Mouse (Mus musculus): ENCODE data around the gene Atp8b2. TPM values are rescaled to one million over a fixed set of nuclear protein-coding genes. Genes with fewer than 3 reads are reported as not detected.

Atp8b2 gene
- total RNA-seq, 2 experiments from 2014 or later: 80.1 to 86.5 TPM

DNA sequence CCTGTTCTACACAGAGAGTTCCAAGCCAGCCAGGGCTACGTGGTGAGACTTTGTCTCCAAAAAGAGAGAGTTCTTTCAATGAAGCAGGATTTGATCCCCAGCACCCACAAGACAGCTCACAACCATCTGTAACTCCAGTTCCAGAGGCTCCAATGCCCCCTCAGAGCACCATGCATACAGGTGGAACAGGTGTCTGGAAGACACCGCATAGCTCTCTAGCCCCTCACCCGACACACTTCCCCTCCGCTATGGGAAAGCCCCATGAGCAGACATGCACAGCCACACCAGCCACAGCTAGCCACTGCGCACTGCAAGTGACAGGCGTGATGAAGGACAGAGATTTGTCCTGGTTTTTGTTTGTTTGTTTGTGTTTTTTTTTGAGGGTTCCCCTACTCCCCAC, 54.5 kb downstream of the Atp8b2 start:
- intact Hi-C loops (cut with DNase I): no loop called here
- DNase-seq: no peak

DNA sequence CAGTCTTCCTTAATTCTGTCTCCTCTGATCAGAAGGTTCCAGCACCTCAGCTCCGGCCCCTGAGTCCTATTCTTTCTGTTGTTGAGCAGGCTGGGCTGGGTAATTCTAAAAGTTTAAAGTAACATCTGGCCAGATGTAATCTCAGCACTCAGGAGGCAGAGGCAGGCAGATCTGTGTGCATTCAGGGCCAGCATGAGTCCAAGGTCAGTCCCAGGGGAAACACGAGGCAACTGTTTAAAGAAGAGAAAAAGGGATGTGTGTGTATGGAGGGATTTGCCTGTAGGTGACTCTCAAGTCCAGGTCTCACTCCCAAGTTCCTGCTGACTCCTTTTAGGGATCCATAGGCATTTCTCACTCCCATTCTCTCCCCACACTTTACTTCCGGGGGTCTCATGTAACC, 55.5 kb downstream of the Atp8b2 start:
- intact Hi-C loops (cut with DNase I): no loop called here
- no peak for DNase-seq

DNA sequence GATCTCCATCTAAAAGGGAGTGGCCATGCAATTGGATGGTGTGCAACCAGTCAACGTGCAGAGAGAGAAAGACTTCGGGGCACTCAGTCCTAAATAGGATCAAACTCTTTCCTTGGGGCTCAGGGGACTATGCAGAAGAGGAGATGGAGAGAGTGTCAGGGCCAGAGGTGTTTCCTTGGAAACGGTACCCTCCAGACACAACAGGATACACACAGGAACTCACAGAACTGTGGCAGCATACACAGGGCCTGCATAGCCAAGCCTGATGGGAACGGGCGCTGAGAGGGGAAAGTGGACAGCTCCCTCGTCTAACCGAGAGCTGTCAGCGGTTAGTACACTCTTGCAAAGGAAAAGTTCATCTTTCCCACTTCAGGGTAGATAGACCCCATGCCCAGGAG, 63.8 kb downstream of the Atp8b2 start:
- no peak for DNase-seq
- intact Hi-C loops (cut with DNase I): no loop called here

DNA sequence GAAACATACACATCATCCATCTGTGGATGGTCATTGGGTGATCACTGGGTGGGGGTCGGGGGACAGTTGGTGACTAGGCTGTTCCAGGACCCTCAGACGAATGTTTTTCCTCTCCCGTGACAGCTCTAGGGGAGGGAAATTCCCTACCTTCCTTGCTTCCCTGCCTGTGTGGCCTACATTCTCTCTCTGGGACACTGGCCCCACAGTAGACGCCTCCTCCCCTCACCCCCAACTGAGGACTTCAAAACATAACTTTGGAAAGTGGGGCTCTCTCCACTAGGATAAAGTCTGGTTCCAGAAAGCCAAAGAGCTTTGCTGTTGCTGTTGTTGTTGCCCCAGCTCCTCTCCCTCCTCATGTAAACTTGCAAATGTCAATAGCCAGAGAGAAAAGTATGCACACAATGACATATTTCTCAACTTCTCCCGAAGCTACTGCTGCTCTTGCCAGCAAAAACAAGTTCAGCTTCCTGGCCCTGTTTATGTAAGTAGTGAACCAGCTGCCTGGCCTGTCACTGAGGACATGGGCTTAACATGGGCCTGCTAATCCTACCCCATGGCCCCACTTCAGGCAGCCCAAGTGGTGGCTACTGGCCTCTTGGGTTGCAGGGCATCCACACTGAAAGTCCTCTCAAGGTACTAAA, 64.3 kb downstream of the Atp8b2 start:
- DNase-seq: no peak
- intact Hi-C loops (cut with DNase I): no loop called here

DNA sequence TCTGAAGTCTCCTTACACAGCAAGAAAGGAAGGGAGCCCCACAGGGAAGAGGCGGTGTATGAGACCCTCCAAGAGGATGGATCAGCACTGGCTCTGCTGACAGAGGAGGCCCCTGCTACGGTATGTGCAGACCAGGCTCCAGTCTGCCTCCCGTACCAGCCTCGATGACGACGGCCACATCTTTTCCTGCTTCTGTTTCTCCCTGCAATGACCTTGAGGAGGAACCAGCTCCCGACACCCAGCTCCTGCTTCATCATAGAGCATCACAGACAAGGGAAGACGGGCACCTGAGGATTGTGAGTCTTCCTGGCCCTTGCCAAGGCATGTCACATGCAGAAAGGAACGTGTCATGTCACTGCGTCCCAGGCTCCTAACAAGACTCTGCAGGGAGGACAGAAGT, 65.3 kb downstream of the Atp8b2 start:
- DNase-seq: no peak
- intact Hi-C loops (cut with DNase I): no loop called here

DNA sequence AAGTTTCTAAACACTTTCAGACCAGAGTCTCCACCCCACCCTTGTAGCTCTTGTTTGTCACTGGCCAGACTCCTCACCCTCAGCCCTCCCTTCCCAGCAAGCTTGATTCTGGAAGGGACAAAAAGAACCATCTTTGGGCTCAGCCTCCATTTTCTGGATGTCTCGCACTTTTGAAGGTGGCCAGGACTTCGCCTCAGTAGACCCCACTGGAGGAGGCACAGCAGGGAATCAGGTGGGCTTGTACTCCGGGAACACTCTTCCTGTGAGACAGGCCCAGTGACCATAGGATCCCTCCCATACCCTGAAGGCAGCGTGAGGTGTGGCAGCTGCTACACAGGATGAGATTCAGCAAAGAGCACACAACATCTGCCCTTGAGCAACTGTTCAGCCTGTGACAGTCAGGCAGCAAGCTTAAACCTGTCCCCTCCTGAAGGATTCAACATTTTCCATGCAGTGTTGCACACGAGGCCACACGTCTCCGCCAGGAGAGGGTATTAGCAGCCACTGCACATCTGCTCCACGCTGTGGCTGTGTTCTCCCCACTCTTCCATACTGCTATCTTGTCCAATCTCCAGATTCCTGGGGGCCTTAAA, 66.0 kb downstream of the Atp8b2 start:
- DNase-seq: no peak
- intact Hi-C loops (cut with DNase I): no loop called here

DNA sequence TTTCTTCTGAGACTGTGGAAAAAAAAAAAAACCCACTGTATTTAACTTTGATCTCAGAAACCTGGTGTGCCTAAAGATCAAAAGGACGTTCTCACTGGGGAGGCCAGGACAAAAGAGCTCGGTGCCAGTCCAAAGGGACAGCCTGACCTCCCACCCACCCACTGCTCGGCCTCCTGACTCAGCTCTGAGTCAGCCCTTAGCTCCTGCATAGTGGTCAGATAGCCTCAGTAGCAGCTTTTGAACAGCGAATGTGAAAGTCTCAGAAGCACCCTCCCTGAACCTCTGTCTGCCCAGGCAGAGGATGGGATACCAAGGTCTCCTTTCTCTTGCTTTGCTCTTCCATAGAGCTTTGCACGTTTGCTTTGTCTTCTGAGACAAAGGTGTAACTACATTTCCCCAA, 66.7 kb downstream of the Atp8b2 start:
- intact Hi-C loops (cut with DNase I): no loop called here
- DNase-seq: no peak

DNA sequence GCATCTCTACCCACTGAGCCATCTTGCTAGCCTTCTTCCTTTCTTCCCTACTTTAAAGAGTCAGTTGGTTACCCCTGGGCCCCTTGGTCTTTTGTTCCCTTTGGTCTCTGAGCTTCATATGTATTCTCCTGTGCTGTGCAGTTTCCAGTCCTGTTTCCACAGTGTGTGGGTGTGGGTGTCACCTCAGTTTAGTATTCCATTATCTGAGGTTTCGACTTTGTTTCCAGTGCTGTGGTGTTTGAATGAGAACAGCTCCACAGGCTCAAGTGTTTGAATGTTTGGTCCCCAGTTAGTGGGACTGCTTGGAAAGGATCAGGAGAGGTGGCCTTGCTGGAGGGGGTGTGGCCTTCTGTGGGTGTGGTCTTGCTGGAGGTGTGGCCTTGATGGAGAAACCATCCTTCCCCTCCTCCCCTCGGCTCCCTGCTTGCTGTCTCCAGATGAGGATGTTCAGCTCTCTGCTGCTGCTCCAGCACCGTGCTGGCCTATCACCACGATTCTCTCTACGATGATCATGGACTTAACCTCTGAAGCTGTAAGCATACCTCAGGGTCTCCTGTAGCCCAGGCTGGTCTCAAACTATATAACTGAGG, 70.7 kb downstream of the Atp8b2 start:
- intact Hi-C loops (cut with DNase I): no loop called here

DNA sequence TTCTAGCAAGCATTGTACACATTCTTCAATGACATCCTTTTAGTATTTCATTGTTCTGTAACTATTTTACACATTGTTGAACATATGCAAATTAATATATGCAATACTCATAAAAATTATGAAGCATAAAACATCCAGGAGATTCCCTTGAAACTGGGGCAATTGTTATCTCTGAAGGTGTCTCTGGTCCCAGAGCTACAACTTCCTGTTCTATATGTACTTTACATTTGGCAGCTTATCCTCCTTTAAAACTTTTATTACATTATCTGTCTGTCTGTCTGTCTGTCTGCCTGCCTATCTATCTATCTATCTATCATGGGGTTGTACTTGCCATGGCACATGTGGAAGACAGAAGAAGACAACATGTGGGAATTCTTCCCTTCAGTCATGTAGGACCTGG, 71.6 kb downstream of the Atp8b2 start:
- intact Hi-C loops (cut with DNase I): no loop called here
- no peak for DNase-seq

More for the DNA sequence above, 70.7 kb downstream of the Atp8b2 start:
- no peak for DNase-seq

DNA sequence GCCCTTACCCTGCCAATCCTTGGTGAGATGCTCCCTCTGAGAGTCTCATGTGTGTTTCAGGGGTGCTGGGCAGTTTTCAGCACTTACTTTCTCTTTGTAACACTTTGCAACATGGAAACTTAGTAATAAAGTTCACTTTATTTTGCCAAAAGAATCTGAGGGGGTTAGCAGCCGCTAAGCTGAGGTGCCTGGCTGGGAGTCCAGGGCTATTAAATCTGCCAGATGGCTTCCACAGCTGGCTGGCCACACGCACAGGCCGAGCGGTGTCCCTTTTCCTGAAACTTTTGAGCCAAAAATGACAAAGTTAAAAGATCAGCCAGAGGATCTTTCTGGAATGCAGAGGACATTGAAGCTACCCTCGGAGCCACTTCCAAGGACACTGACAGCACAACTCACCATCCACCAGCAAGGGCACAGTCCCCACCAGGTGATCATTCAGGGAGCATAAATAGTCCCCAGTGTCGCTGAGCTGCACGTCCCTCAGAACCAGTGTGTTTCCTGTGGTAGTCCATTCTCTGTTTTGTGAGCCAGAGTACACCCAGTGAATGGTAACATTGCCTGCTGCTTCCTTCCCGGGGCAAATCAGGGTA, 73.4 kb downstream of the Atp8b2 start:
- DNase-seq: no peak
- intact Hi-C loops (cut with DNase I): no loop called here

Small RNA genes within 50 kb of the gene (microRNA-seq; reads per million reads assigned to microRNA genes)
- gene Mir7669: not detected

Other genes starting within 250 kb of the Atp8b2 start
- gene Adar, start 248.5 kb downstream of the Atp8b2 start, total RNA-seq (2021): 100 to 1,000 TPM; 102 to 106 TPM
- gene Chrnb2, start 198.9 kb downstream of the Atp8b2 start, total RNA-seq (2021): 10 to 100 TPM; 28.4 to 29.2 TPM
- 10 to 100 TPM; 74.5 to 79.3 TPM for gene Ube2q1, start 189.9 kb downstream of the Atp8b2 start, total RNA-seq (2021)
- gene She, start 132.1 kb downstream of the Atp8b2 start, total RNA-seq (2021): 1 to 10 TPM; 3.0 to 3.4 TPM
- gene Il6ra, start 50.3 kb downstream of the Atp8b2 start, total RNA-seq (2021): 1 to 10 TPM; 1.8 to 1.9 TPM
- 10 to 100 TPM; 55.0 to 60.9 TPM for gene Hax1, start 35.3 kb upstream of the Atp8b2 start, total RNA-seq (2021)
- gene 4933434E20Rik, start 88.1 kb upstream of the Atp8b2 start, total RNA-seq (2021): 10 to 100 TPM; 72.3 to 83.5 TPM
- gene Ubap2l, start 89.1 kb upstream of the Atp8b2 start, total RNA-seq (2021): 100 to 1,000 TPM; 212 to 217 TPM
- 100 to 1,000 TPM; 291 to 310 TPM for gene Tpm3, start 109.1 kb upstream of the Atp8b2 start, total RNA-seq (2021)
- gene Nup210l, start 140.6 kb upstream of the Atp8b2 start, total RNA-seq (2021): under 1 TPM; 0.46 to 0.50 TPM